Mouse (Mus musculus): ENCODE results near the gene Actr8. TPM values are rescaled to one million over a fixed set of nuclear protein-coding genes. Genes with fewer than 3 reads are reported as not detected.
A peak's percentile ranks its signal among the peaks of the same experiment; 100 is the strongest.

The Actr8 gene
- polyA plus RNA-seq (2016; fragmentation: Nextera tagmentation; extraction: Ambion mirVana), result 89.1 and 92.4 TPM in 2 replicates

DNA sequence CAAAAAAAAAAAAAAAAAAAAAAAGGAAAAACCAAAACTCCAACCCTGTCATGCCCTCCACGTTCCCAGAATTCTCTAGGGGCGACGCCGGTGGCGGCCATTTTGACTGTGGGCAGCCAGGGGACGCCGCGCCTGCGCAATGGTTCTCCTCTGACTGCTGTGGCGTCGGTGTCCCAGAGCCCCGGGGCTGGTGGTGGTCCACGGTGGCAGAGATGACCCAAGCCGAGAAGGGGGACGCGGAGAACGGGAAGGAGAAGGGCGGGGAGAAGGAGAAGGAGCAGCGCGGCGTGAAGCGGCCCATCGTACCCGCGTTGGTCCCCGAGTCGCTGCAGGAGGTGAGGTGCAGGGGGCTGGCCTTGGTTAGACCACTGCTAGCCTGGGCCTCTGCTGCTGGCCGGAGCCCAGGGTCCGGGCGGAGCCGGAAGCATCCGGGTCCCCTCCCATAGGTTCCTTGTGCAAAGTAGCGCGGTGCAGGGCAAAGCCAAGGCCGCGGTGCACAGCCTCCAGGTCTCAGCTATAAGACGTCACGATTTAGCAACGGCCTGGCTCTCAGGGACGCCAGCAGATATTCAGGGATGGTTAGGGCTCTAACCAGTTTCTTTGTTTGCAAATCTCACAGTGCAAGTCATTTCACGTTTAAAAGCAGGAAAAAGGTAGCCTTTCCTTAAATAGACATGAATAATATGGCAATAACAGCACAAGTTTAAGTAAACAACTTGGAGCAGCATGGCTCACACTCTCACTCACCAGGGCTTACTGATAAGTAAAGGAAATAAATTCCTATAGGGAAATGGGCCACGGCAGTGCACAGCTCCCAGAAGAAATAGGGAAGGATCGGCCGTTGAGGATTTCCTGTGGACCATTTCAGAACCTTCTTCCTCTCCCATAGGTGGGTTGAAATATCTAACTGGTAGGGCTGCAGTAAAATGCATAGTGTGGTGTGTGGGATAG is at the start of gene Actr8:
TSS of gene Actr8 (plus strand) at position 84 of the 951 bp plus-strand sequence.
- peak within 1 kb of the TSS; percentile 80 for H3K4me3 ChIP-seq
- WGBS, result 4% methylated on average over 44 of the region's 44 CpGs
- peaks cover 12% of the 10 kb centered on the region for H3K9me3 ChIP-seq
- DNase-seq (ENCODE audit: low spot score), result peak; percentile 95
- no peaks in the 10 kb centered on the region for H3K27me3 ChIP-seq (ENCODE audit: insufficient read depth, poor library complexity, severe bottlenecking)
- peaks cover 10% of the 10 kb centered on the region for H3K4me1 ChIP-seq (replicated peaks)
- peak within 1 kb of the TSS; percentile 97 for H3K27ac ChIP-seq
- peaks cover 70% of the 10 kb centered on the region for H3K36me3 ChIP-seq

DNA sequence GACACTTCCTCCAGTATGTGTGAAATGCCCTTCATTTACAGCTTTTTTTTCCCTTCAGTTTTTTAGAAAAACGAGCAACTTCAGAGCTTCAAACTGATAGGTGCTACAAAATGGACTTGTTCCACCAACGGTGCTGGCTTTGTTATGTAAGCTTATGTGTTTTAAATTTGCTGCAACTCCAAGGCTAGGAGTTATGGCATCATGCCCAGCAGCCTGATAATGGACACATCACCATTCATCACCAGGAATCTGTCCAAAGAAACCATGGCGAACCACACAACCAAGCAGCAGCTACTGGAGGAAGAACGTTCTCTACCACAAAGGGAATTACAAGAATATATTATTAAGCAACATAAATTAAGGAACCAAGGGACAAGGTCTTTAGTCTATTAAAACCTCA is 49.2 kb upstream of the Actr8 start:
- H3K9me3 ChIP-seq, result no peaks in the 10 kb centered on the region
- 78% methylated on average over 4 of the region's 4 CpGs for WGBS
- no peak overlapping the region for H3K27ac ChIP-seq
- H3K4me3 ChIP-seq, result no peak overlapping the region
- H3K4me1 ChIP-seq (replicated peaks), result no peaks in the 10 kb centered on the region
- H3K27me3 ChIP-seq (ENCODE audit: insufficient read depth, poor library complexity, severe bottlenecking), result no peaks in the 10 kb centered on the region
- no peaks in the 10 kb centered on the region for H3K36me3 ChIP-seq
- DNase-seq (ENCODE audit: low spot score), result no peak

DNA sequence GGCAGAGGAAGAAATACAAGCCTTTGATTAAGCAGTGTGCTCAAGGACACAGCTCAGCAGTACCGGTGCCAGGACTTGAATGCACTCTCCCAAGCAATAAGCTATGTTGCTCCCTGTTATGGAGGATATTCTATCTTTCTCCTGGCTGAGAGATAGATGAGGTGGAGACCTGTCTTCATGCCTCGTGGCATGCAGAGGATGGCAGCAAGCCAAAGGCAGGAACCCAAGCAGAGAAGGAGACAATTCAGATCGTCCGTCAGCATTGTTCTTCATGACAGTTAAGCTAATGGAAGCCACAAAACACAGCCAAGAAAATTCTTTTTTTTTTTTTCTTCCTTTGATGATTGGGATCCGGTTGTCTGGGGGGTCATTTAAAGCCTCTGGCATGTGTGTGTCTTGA is 42.6 kb upstream of the Actr8 start:
- Histone ChIP-seq H3K27me3 (ENCODE audit: insufficient read depth, poor library complexity, severe bottlenecking) (no peaks in the 10 kb centered on the region), H3K9me3 (no peaks in the 10 kb centered on the region), H3K4me3 (no peak overlapping the region), H3K4me1 (replicated peaks) (peaks cover 9% of the 10 kb centered on the region), H3K36me3 (no peaks in the 10 kb centered on the region), H3K27ac (no peak overlapping the region)
- 62% methylated on average over 5 of the region's 5 CpGs for WGBS
- no peak for DNase-seq (ENCODE audit: low spot score)

DNA sequence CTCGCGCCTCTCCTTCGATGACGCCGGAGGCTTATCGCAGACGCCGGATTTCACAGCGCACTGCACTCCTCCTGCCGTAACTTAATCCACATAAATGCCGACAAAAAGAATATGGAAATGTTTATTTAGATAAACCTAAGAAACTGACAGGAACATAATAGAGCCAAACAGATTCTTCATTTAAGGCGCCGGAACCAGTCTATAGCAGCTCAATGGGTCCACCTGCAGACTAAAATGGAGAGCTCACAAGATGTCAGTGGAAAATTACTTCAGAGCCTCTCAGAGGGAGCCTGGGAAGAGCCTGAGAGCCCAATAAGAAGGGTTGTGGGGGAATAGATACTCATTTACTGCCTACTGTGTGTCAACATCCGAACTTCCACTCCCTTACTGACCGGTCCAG is 40.7 kb upstream of the Actr8 start:
- Histone ChIP-seq H3K36me3 (no peaks in the 10 kb centered on the region), H3K9me3 (no peaks in the 10 kb centered on the region), H3K27ac (no peak overlapping the region), H3K4me3 (no peak overlapping the region), H3K27me3 (ENCODE audit: insufficient read depth, poor library complexity, severe bottlenecking) (peaks cover 5% of the 10 kb centered on the region; the same call in 1 of the 2 replicates), H3K4me1 (replicated peaks) (peaks cover 9% of the 10 kb centered on the region)
- WGBS, result 92% methylated on average over 15 of the region's 15 CpGs
- DNase-seq (ENCODE audit: low spot score), result no peak

DNA sequence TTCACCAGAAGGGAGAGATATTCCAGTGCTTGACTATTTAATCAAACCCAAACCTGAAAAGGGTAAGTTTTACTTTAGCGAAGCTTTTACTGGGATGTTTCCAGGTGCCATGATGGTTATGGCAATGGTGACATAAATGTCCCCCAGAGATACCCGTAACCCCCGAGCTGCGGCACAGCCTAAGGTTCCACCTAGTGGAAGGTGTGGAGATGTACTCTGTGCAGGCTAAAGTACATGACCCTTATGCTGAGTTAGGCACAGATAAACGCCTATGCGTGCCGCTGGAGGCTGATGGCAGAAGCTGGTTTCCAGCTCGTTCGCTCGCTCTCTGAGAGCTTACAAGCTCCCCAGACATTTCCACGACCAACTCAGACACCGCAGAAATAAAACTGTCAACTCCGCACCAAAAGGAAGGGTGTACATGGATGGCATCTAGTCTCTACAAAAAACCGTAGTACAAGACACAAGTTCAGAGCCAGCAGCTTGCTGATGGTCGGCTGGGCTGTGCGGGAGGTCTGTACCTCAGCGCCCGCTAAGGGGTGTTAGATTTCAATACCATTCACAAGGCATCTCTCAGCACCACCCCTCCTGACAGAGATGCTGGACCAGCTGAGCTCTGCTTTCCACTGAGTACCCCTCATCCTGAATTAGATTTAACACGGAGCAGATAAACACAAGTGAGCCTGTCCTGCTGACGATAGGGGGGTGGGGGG is 38.4 kb upstream of the Actr8 start:
- DNase-seq (ENCODE audit: low spot score), result peak; percentile 10
- peaks cover 5% of the 10 kb centered on the region; the same call in 1 of the 2 replicates for H3K27me3 ChIP-seq (ENCODE audit: insufficient read depth, poor library complexity, severe bottlenecking)
- no peaks in the 10 kb centered on the region for H3K36me3 ChIP-seq
- no peaks in the 10 kb centered on the region for H3K9me3 ChIP-seq
- 51% methylated on average over 20 of the region's 20 CpGs for WGBS
- H3K4me3 ChIP-seq, result no peak overlapping the region
- peaks cover 9% of the 10 kb centered on the region for H3K4me1 ChIP-seq (replicated peaks)
- no peak overlapping the region for H3K27ac ChIP-seq

DNA sequence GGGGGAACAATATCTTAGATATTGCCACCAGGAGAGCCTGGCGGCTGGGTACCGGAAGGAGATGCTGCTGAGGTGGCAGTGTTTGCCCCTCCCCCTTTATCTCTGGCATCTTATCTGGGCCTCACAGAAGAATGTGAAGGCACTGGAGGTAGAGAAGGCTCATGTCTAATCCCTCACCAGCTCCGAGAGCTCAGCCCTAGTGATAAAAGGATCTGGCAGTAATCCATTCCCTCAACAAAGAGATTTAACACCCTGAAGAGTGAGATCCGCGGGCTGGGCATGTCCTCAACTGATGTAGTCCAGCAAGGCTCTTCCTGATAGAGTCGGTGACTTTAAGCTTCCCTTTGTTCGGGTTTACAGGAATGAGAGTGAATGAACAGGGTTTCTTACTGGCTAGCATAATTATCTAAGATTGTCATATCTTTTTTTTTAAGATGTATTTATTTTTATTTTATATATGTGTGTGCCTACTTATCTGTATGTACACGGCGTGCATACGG is 37.8 kb upstream of the Actr8 start:
- peaks cover 5% of the 10 kb centered on the region; the same call in 1 of the 2 replicates for H3K27me3 ChIP-seq (ENCODE audit: insufficient read depth, poor library complexity, severe bottlenecking)
- no peak overlapping the region for H3K27ac ChIP-seq
- peak; percentile 15 for DNase-seq (ENCODE audit: low spot score)
- H3K4me3 ChIP-seq, result no peak overlapping the region
- no peaks in the 10 kb centered on the region for H3K36me3 ChIP-seq
- H3K9me3 ChIP-seq, result no peaks in the 10 kb centered on the region
- WGBS, result 35% methylated on average over 10 of the region's 10 CpGs
- H3K4me1 ChIP-seq (replicated peaks), result peaks cover 9% of the 10 kb centered on the region

DNA sequence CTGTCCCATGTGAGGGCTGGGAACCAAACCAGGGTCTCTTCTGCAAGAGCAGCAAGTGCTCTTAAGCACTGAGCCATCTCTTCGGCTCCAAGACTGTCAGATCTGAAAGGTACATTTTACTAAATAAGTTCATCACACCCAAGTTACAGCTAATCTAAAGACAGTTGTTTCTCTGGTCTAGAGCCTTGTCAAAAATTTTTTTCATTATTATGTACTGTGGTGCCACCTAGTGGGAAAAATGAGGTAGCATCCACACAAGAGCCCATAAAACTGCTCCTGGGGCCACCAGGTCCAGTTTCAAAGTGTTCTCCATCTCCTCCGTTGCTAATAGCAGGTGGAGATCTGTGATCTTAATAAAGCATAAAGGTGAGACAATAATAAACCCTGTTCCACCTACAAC is 37.3 kb upstream of the Actr8 start:
- 32% methylated on average over 2 of the region's 2 CpGs for WGBS
- peak; percentile 30 for DNase-seq (ENCODE audit: low spot score)
- Histone ChIP-seq H3K27me3 (ENCODE audit: insufficient read depth, poor library complexity, severe bottlenecking) (peaks cover 5% of the 10 kb centered on the region; the same call in 1 of the 2 replicates), H3K27ac (no peak overlapping the region), H3K36me3 (no peaks in the 10 kb centered on the region), H3K4me3 (no peak overlapping the region), H3K9me3 (no peaks in the 10 kb centered on the region), H3K4me1 (replicated peaks) (peaks cover 9% of the 10 kb centered on the region)

DNA sequence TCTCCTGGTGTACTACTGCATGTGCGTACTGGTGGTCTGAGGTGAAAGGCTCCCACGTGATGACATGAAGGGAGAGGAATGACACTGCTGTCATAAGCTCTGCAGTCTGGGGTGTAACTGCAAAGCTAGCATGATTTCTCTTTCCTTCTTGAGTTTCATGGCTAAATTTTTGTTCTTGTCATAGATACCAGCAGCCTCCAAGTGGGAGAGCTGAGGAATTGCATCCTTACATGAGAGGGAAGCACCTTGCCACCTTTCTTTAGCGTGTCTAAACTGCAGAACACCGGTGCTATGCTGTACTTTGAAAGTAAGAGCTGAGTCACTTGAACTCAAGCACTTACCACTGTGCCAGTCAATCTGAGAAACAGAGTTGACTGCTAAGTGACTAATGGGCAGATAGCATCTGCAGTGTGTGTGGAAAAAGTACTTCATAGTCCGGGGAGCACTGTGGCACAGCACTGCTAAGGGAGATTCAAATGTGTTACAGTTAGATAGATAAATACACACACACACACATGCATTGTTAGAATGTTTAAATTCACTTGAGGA is 31.3 kb upstream of the Actr8 start:
- DNase-seq (ENCODE audit: low spot score), result no peak
- Histone ChIP-seq H3K27me3 (ENCODE audit: insufficient read depth, poor library complexity, severe bottlenecking) (no peaks in the 10 kb centered on the region), H3K27ac (no peak overlapping the region), H3K4me1 (replicated peaks) (no peaks in the 10 kb centered on the region), H3K4me3 (no peak overlapping the region), H3K9me3 (no peaks in the 10 kb centered on the region), H3K36me3 (no peaks in the 10 kb centered on the region)
- WGBS, result 79% methylated on average over 5 of the region's 5 CpGs

DNA sequence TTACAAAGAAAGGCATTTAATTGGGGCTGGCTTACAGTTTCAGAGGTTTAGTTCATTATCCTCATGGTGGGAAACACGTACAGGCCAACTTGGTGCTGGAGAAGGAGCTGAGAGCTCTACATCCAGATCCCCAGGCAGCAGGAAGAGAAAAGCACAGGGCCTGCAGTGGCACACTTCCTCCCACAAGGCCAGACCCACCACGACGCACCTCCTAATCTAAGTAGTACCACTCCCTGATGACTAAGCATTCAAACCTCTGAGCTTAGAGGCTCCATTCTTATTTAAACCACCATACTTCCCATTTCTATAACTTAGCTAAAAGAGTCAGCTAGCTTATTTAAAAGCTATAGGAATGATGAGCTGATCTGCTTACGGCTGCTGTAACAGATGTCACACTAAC is 27.3 kb upstream of the Actr8 start:
- no peaks in the 10 kb centered on the region for H3K36me3 ChIP-seq
- DNase-seq (ENCODE audit: low spot score), result no peak
- no peak overlapping the region for H3K27ac ChIP-seq
- WGBS, result 89% methylated on average over 4 of the region's 4 CpGs
- no peaks in the 10 kb centered on the region for H3K4me1 ChIP-seq (replicated peaks)
- H3K9me3 ChIP-seq, result no peaks in the 10 kb centered on the region
- H3K27me3 ChIP-seq (ENCODE audit: insufficient read depth, poor library complexity, severe bottlenecking), result no peaks in the 10 kb centered on the region
- H3K4me3 ChIP-seq, result no peak overlapping the region

DNA sequence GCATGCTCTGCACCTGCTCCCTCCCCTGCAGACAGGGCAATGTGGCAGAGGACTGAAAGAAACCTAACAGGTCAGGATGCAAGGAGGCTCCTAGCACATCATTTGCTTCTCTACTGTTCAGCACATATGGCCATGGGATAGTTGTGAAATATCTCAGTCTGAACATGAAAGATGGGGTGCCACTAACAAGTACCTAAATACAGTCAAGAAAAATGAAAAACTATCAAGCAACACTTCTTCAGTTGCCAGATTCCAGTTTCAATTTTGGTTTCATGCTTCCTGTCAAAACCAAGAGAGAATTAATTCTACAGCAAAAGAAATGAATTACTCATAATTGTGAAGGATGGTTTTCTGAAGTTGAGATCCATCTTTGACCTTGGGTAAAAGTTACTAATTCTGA is 20.7 kb upstream of the Actr8 start:
- H3K27me3 ChIP-seq (ENCODE audit: insufficient read depth, poor library complexity, severe bottlenecking), result no peaks in the 10 kb centered on the region
- no peaks in the 10 kb centered on the region for H3K4me1 ChIP-seq (replicated peaks)
- H3K36me3 ChIP-seq, result no peaks in the 10 kb centered on the region
- no peak overlapping the region for H3K27ac ChIP-seq
- no peak overlapping the region for H3K4me3 ChIP-seq
- no peak for DNase-seq (ENCODE audit: low spot score)
- no peaks in the 10 kb centered on the region for H3K9me3 ChIP-seq

DNA sequence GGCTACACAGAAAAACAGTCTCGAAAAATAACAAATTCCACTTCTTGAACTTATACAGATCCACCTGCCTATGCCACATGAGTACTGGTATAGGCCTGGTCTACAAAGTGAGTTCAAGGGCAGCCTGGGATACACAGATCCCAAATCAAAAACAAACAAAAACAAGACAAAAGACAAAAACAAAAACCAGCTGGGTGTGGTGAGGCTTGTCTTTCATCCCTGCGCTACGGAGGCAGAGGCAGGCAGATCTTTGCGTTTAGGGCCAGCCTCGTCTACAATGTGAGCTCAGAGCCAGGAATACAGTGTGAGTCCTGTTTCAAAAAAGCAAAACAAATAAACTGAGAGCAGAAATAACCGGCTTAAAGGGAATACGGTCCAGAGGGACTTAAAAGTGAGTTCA is 10.5 kb upstream of the Actr8 start:
- peak overlapping the region; percentile 94 for H3K4me3 ChIP-seq
- peak overlapping the region; percentile 94 for H3K27ac ChIP-seq
- peaks cover 26% of the 10 kb centered on the region for H3K36me3 ChIP-seq
- no peaks in the 10 kb centered on the region for H3K9me3 ChIP-seq
- no peak for DNase-seq (ENCODE audit: low spot score)
- no peaks in the 10 kb centered on the region for H3K27me3 ChIP-seq (ENCODE audit: insufficient read depth, poor library complexity, severe bottlenecking)
- 65% methylated on average over 7 of the region's 7 CpGs for WGBS
- H3K4me1 ChIP-seq (replicated peaks), result peaks cover 22% of the 10 kb centered on the region

DNA sequence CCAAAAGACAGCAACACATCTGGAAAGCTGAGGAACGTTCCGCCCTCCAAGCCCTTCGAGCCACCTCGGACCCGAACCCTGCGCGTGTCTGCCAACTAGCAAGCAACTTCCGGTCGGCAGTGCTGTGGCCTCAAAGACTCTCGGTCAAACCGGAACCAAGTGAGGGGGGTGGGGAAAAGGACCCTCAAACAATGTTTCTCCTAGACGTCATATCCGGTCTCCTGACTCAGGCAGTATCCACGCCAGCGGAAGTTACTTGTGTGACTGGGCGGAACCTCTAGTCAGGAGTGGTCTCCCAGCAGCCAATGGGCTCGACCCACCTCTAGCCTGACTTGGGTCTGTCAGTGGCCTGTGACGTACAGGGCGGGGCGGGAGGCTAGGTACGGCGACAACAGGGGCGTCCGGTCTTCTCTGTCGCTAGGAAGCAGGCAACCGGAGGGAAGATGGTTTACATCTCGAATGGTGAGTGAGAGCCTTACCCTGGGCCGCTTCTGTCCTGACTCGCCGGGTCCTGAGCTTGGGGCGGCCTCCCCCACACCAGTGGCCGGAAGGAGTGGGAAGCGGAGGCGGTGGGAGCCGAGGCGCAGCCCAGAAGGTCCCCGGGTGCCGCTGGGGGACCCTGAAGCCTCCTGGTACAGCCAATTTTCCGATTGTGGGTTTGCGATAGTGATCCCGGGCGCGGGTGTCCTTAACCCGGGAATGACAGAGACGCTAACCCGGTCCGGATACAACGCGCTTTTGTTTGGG is 9.9 kb upstream of the Actr8 start, which contains the start of gene Selenok:
TSS of gene Selenok (plus strand) at position 234 of the 747 bp plus-strand sequence.
- Histone ChIP-seq H3K9me3 (no peaks in the 10 kb centered on the region), H3K27ac (peak within 1 kb of the TSS; percentile 94), H3K4me1 (replicated peaks) (peaks cover 22% of the 10 kb centered on the region), H3K36me3 (peaks cover 33% of the 10 kb centered on the region), H3K4me3 (peak within 1 kb of the TSS; percentile 94), H3K27me3 (ENCODE audit: insufficient read depth, poor library complexity, severe bottlenecking) (no peaks in the 10 kb centered on the region)
- peak; percentile 97 for DNase-seq (ENCODE audit: low spot score)
- WGBS, result under 1% methylated on average over 49 of the region's 49 CpGs

All from hindbrain, embryonic 10.5 days (tissue).